34 mouse cellular contexts compared by ENCODE assay signal in the genomic region with DNA sequence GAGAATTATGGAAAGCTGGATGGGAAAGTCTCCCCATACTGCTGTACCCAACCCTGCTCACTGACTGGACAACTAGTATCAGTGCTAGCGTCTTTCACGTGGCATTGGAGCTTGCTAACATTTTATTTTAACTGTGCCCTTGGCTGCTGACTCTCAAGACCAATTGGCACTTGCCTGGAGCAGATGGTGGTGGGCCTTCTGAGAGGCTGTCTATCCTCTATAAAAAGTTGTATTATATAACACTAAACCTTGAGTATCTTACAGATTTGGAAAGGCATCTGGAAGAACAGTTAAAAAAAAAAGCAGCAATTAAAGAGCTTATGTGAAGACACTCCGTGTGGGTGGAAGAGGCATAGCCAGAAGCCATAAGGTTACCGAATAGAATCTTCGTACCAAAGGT. TPM values are rescaled to one million over a fixed set of nuclear protein-coding genes. Genes with fewer than 3 reads are reported as not detected.
DNase-seq lines count a peak whose midpoint lies in the region.
"Had no signal": no experiment of that assay in that cellular context is flagged by ENCODE, and none has a peak within 500 bp of the region (broad histone marks: within the 10 kb centered on the region; RNA-seq: fewer than 3 reads in every experiment).

No protein-coding gene starts in this region.

- peak; percentile 33 for DNase-seq in heart, adult 11 months
- no peak for DNase-seq in heart, embryonic 10.5 days (ENCODE audit: low spot score)
- peak; percentile 60 to 68 for DNase-seq in right cerebral cortex, adult 2 months (ENCODE audit: low spot score in 2 of 2)
- DNase-seq in right cerebral cortex, postnatal 4 days: no peak
- DNase-seq in right cerebral cortex, postnatal 25 days: peak; percentile 57
- DNase-seq in T-cell, adult 2 months (ENCODE audit: low spot score): no peak
- no peak for DNase-seq in spleen, postnatal 36 days (ENCODE audit: low spot score in 2 of 2)
- DNase-seq: adrenal gland, postnatal 25 days; cerebellum, adult 18-20 months; cerebellum, postnatal 14 days; forebrain, postnatal 0 days; heart, postnatal 14 days; kidney, adult 11 months; kidney, postnatal 25 days; liver; lung, adult 2 months; lung, postnatal 10 days; thymus, postnatal 14 days had no signal

- no peak overlapping the region for H3K4me3 ChIP-seq in heart, embryonic 10.5 days
- H3K4me3 ChIP-seq: embryonic facial prominence, embryonic 10.5 days; embryonic facial prominence, embryonic 15.5 days; forebrain, embryonic 12.5 days; hindbrain, embryonic 10.5 days; hindbrain, embryonic 15.5 days; kidney, embryonic 15.5 days; midbrain, embryonic 13.5 days; neural tube, embryonic 13.5 days; stomach, embryonic 15.5 days had no signal

- no peaks in the 10 kb centered on the region for H3K27me3 ChIP-seq in heart, embryonic 10.5 days (ENCODE audit: insufficient read depth, poor library complexity, severe bottlenecking)
- H3K27me3 ChIP-seq: embryonic facial prominence, embryonic 15.5 days; forebrain, embryonic 12.5 days; hindbrain, embryonic 15.5 days; kidney, embryonic 15.5 days; midbrain, embryonic 13.5 days; neural tube, embryonic 13.5 days; stomach, embryonic 15.5 days had no signal

- no peaks in the 10 kb centered on the region for H3K36me3 ChIP-seq in heart, embryonic 10.5 days
- H3K36me3 ChIP-seq: embryonic facial prominence, embryonic 10.5 days; embryonic facial prominence, embryonic 15.5 days; forebrain, embryonic 12.5 days; hindbrain, embryonic 10.5 days; hindbrain, embryonic 15.5 days; kidney, embryonic 15.5 days; midbrain, embryonic 13.5 days; neural tube, embryonic 13.5 days; stomach, embryonic 15.5 days had no signal

- 0 out of 2 replicates have a peak, but pooled peaks cover 4% of the 10 kb centered on the region for H3K9me3 ChIP-seq in heart, embryonic 10.5 days
- H3K9me3 ChIP-seq: embryonic facial prominence, embryonic 15.5 days; hindbrain, embryonic 10.5 days; hindbrain, embryonic 15.5 days; kidney, embryonic 15.5 days; midbrain, embryonic 13.5 days; neural tube, embryonic 13.5 days; stomach, embryonic 15.5 days had no signal

- no peak overlapping the region for H3K27ac ChIP-seq in heart, embryonic 10.5 days
- H3K27ac ChIP-seq: embryonic facial prominence, embryonic 10.5 days; embryonic facial prominence, embryonic 15.5 days; forebrain, embryonic 12.5 days; hindbrain, embryonic 10.5 days; hindbrain, embryonic 15.5 days; kidney, embryonic 15.5 days; liver, embryonic 14.5 days; macrophage; midbrain, embryonic 13.5 days; neural tube, embryonic 13.5 days; stomach, embryonic 15.5 days had no signal

- H3K4me1 ChIP-seq in heart, embryonic 10.5 days: no peaks in the 10 kb centered on the region
- H3K4me1 ChIP-seq: embryonic facial prominence, embryonic 10.5 days; embryonic facial prominence, embryonic 15.5 days; forebrain, embryonic 12.5 days; hindbrain, embryonic 10.5 days; hindbrain, embryonic 15.5 days; kidney, embryonic 15.5 days; midbrain, embryonic 13.5 days; neural tube, embryonic 13.5 days; stomach, embryonic 15.5 days had no signal

- WGBS in heart, embryonic 10.5 days: 84% methylated on average over 5 of the region's 5 CpGs

RNA-seq across cellular contexts. Expression of gene BC049352, which starts 11.7 kb away (rescaled TPM):
- not detected in 2 replicates for polyA plus RNA-seq in heart, embryonic 10.5 days (2016; fragmentation: Nextera tagmentation; extraction: Ambion mirVana)
- polyA plus RNA-seq: brain, embryonic 14.5 days; embryonic facial prominence, embryonic 10.5 days; heart, embryonic 14.5 days; hindbrain, embryonic 10.5 days; hindbrain, embryonic 15.5 days; kidney, embryonic 15.5 days; limb, embryonic 11.5 days; lung, adult 2 months; midbrain, embryonic 13.5 days; neural tube, embryonic 13.5 days; Patski had no signal

RNA-seq across cellular contexts. Expression of gene Scn4b, which starts 32.0 kb away (rescaled TPM):
- polyA plus RNA-seq in heart, embryonic 10.5 days (2016; fragmentation: Nextera tagmentation; extraction: Ambion mirVana): 1.9 and 2.7 TPM in 2 replicates
- polyA plus RNA-seq: heart, embryonic 14.5 days; inflammation-experienced regulatory T-cells, adult 6 months; macrophage; Patski had no signal

RNA-seq across cellular contexts. Expression of gene Tmprss4, which starts 33.7 kb away (rescaled TPM):
- polyA plus RNA-seq in heart, embryonic 10.5 days (2016; fragmentation: Nextera tagmentation; extraction: Ambion mirVana): not detected in 2 replicates
- polyA plus RNA-seq: brain, embryonic 14.5 days; forebrain, postnatal 0 days; heart, embryonic 14.5 days; hindbrain, embryonic 10.5 days; inflammation-experienced regulatory T-cells, adult 6 months; midbrain, embryonic 13.5 days; neural tube, embryonic 13.5 days; Patski had no signal

RNA-seq across cellular contexts. Expression of gene Scn2b, which starts 52.6 kb away (rescaled TPM):
- 2.3 and 5.3 TPM in 2 replicates for polyA plus RNA-seq in heart, embryonic 10.5 days (2016; fragmentation: Nextera tagmentation; extraction: Ambion mirVana)
- polyA plus RNA-seq: Patski had no signal

Comparison
In these comparisons a context has a peak if more than half of its experiments do, and no peak if none do; other contexts are left out.
1. DNase-seq: peak in heart, adult 11 months (single experiment), right cerebral cortex, adult 2 months (2 of 2) and right cerebral cortex, postnatal 25 days (single experiment); none in heart, embryonic 10.5 days (single experiment), right cerebral cortex, postnatal 4 days (single experiment), T-cell, adult 2 months (single experiment) and spleen, postnatal 36 days (0 of 2).